Mouse (Mus musculus) heart, embryonic 10.5 days (tissue): Measurements from ENCODE around the gene Pdgfb. TPM values are rescaled to one million over a fixed set of nuclear protein-coding genes. Genes with fewer than 3 reads are reported as not detected.
A peak's percentile ranks its signal among the peaks of the same experiment; 100 is the strongest.

Experiments
- DNase-seq: peaks from one replicate; pipeline ENCODE4 v3.0.0-alpha.2; 2017; ENCODE audit warnings: low spot score
- H3K27ac ChIP-seq: fragments of 300-500 bp; sonication (generic); 2 replicates; pipeline ENCODE4 v1.5.1; 2016; ENCODE audit warnings: mild to moderate bottlenecking
- H3K27me3 ChIP-seq: fragments of 300-500 bp; sonication (generic); 2 replicates; pipeline ENCODE4 v1.6.1; 2016; ENCODE audit warnings: mild to moderate bottlenecking; ENCODE audit not compliant: poor library complexity, insufficient read depth, severe bottlenecking
- H3K36me3 ChIP-seq: fragments of 300-500 bp; sonication (generic); 2 replicates; pipeline ENCODE4 v1.6.1; 2016; ENCODE audit warnings: mild to moderate bottlenecking, moderate library complexity
- H3K4me1 ChIP-seq: fragments of 300-500 bp; sonication (generic); 2 replicates; pipeline ENCODE4 v1.6.1; 2016; ENCODE audit warnings: mild to moderate bottlenecking
- H3K4me3 ChIP-seq: fragments of 300-500 bp; sonication (generic); 2 replicates; pipeline ENCODE4 v1.5.1; 2016; ENCODE audit warnings: mild to moderate bottlenecking, moderate library complexity
- H3K9me3 ChIP-seq: fragments of 300-500 bp; sonication (generic); 2 replicates; pipeline ENCODE4 v1.6.1; 2016; ENCODE audit warnings: mild to moderate bottlenecking, moderate library complexity
- WGBS: fragments of 180-500 bp; shearing (Covaris S2); methylation state at CpG from one replicate; pipeline ENCODE4 v1.1.7; 2016; 5-methylcytosine and 5-hydroxymethylcytosine counted together
- polyA plus RNA-seq: library from polyadenylated mRNA; unstranded; fragments of >200 nt; fragmentation: Nextera tagmentation; extraction: Ambion mirVana; gene quantifications from 2 replicates; pipeline ENCODE4 v1.2.1, GENCODE M21; 2016

Pdgfb gene
- polyA plus RNA-seq, 1 experiment from 2014 or later, result 1.9 TPM

- 0 out of 2 replicates have a peak, but pooled peaks cover 3% of the 10 kb centered on the region for H3K27me3 ChIP-seq
- H3K4me3 ChIP-seq, result no peak overlapping the region
- 54% methylated on average over 4 of the region's 4 CpGs for WGBS
- DNase-seq, result no peak
- 0 out of 2 replicates have a peak, but pooled peaks cover 3% of the 10 kb centered on the region for H3K9me3 ChIP-seq
- H3K36me3 ChIP-seq, result no peaks in the 10 kb centered on the region
- peaks cover 57% of the 10 kb centered on the region for H3K4me1 ChIP-seq
- no peak overlapping the region for H3K27ac ChIP-seq
Observed at GRCm38 (mm10) chr15:80050093-80050492, 35.3 kb upstream of the Pdgfb start.

GRCm38 (mm10) chr15:80047973-80048372 lies 33.2 kb upstream of the Pdgfb start:
- Histone ChIP-seq H3K27ac (0 out of 2 replicates have a peak overlapping the region, but pooled peaks have one; percentile 52), H3K27me3 (0 out of 2 replicates have a peak, but pooled peaks cover 3% of the 10 kb centered on the region), H3K4me1 (peaks cover 42% of the 10 kb centered on the region), H3K36me3 (no peaks in the 10 kb centered on the region), H3K4me3 (0 out of 2 replicates have a peak overlapping the region, but pooled peaks have one; percentile 8), H3K9me3 (0 out of 2 replicates have a peak, but pooled peaks cover 3% of the 10 kb centered on the region)
- no peak for DNase-seq
- WGBS, result 9% methylated on average over 5 of the region's 5 CpGs

- Histone ChIP-seq H3K27me3 (0 out of 2 replicates have a peak, but pooled peaks cover 3% of the 10 kb centered on the region), H3K4me3 (no peak overlapping the region), H3K4me1 (peaks cover 39% of the 10 kb centered on the region), H3K36me3 (no peaks in the 10 kb centered on the region), H3K9me3 (0 out of 2 replicates have a peak, but pooled peaks cover 3% of the 10 kb centered on the region), H3K27ac (no peak overlapping the region)
- WGBS, result 61% methylated on average over 2 of the region's 2 CpGs
- DNase-seq, result no peak
Observed at GRCm38 (mm10) chr15:80047242-80047641, 32.5 kb upstream of the Pdgfb start.

- Histone ChIP-seq H3K4me3 (no peak overlapping the region), H3K4me1 (peaks cover 29% of the 10 kb centered on the region), H3K36me3 (no peaks in the 10 kb centered on the region), H3K27me3 (0 out of 2 replicates have a peak, but pooled peaks cover 3% of the 10 kb centered on the region), H3K27ac (no peak overlapping the region), H3K9me3 (0 out of 2 replicates have a peak, but pooled peaks cover 3% of the 10 kb centered on the region)
- no peak for DNase-seq
- 95% methylated on average over 2 of the region's 2 CpGs for WGBS
Observed at GRCm38 (mm10) chr15:80045749-80046148, 31.0 kb upstream of the Pdgfb start.

- H3K27me3 ChIP-seq, result no peaks in the 10 kb centered on the region
- DNase-seq, result no peak
- H3K36me3 ChIP-seq, result no peaks in the 10 kb centered on the region
- 0 out of 2 replicates have a peak, but pooled peaks cover 3% of the 10 kb centered on the region for H3K9me3 ChIP-seq
- H3K27ac ChIP-seq, result no peak overlapping the region
- 86% methylated on average over 10 of the region's 10 CpGs for WGBS
- H3K4me1 ChIP-seq, result peaks cover 22% of the 10 kb centered on the region
- no peak overlapping the region for H3K4me3 ChIP-seq
Observed at GRCm38 (mm10) chr15:80044249-80044648, 29.5 kb upstream of the Pdgfb start.

- 0 out of 2 replicates have a peak, but pooled peaks cover 3% of the 10 kb centered on the region for H3K9me3 ChIP-seq
- no peak overlapping the region for H3K4me3 ChIP-seq
- H3K36me3 ChIP-seq, result no peaks in the 10 kb centered on the region
- DNase-seq, result no peak
- peaks cover under 1% of the 10 kb centered on the region for H3K4me1 ChIP-seq
- H3K27me3 ChIP-seq, result no peaks in the 10 kb centered on the region
- WGBS, result 75% methylated on average over 4 of the region's 4 CpGs
- no peak overlapping the region for H3K27ac ChIP-seq
Observed at GRCm38 (mm10) chr15:80042152-80042551, 27.4 kb upstream of the Pdgfb start.

- H3K27ac ChIP-seq, result no peak overlapping the region
- WGBS, result 94% methylated on average over 2 of the region's 2 CpGs
Observed at GRCm38 (mm10) chr15:80038110-80038391, 23.3 kb upstream of the Pdgfb start.

GRCm38 (mm10) chr15:80037255-80038109 lies 22.7 kb upstream of the Pdgfb start:
- H3K4me1 ChIP-seq, result peaks cover 9% of the 10 kb centered on the region
- no peak for DNase-seq
- H3K9me3 ChIP-seq, result no peaks in the 10 kb centered on the region
- no peak overlapping the region for H3K4me3 ChIP-seq
- H3K36me3 ChIP-seq, result no peaks in the 10 kb centered on the region
- no peak overlapping the region for H3K27ac ChIP-seq
- H3K27me3 ChIP-seq, result no peaks in the 10 kb centered on the region
- 70% methylated on average over 11 of the region's 11 CpGs for WGBS

More at GRCm38 (mm10) chr15:80038110-80038391, 23.3 kb upstream of the Pdgfb start:
- DNase-seq, result no peak
- Histone ChIP-seq H3K4me3 (no peak overlapping the region), H3K27me3 (no peaks in the 10 kb centered on the region), H3K9me3 (no peaks in the 10 kb centered on the region), H3K4me1 (peaks cover 9% of the 10 kb centered on the region), H3K36me3 (no peaks in the 10 kb centered on the region)

GRCm38 (mm10) chr15:80035341-80035885 lies 20.6 kb upstream of the Pdgfb start:
- no peak overlapping the region for H3K27ac ChIP-seq
- H3K4me1 ChIP-seq, result peaks cover 9% of the 10 kb centered on the region
- H3K27me3 ChIP-seq, result no peaks in the 10 kb centered on the region
- H3K9me3 ChIP-seq, result no peaks in the 10 kb centered on the region
- no peaks in the 10 kb centered on the region for H3K36me3 ChIP-seq
- no peak for DNase-seq
- WGBS, result 84% methylated on average over 6 of the region's 6 CpGs
- no peak overlapping the region for H3K4me3 ChIP-seq

- Histone ChIP-seq H3K9me3 (no peaks in the 10 kb centered on the region), H3K27ac (no peak overlapping the region), H3K4me1 (peaks cover 9% of the 10 kb centered on the region), H3K36me3 (no peaks in the 10 kb centered on the region), H3K27me3 (no peaks in the 10 kb centered on the region), H3K4me3 (no peak overlapping the region)
- no peak for DNase-seq
Observed at GRCm38 (mm10) chr15:80034913-80035312, 20.1 kb upstream of the Pdgfb start.

GRCm38 (mm10) chr15:80034366-80034765 lies 19.6 kb upstream of the Pdgfb start:
- H3K27ac ChIP-seq, result no peak overlapping the region
- no peak for DNase-seq
- H3K4me3 ChIP-seq, result no peak overlapping the region
- peaks cover 9% of the 10 kb centered on the region for H3K4me1 ChIP-seq
- H3K9me3 ChIP-seq, result no peaks in the 10 kb centered on the region
- no peaks in the 10 kb centered on the region for H3K36me3 ChIP-seq
- H3K27me3 ChIP-seq, result no peaks in the 10 kb centered on the region
- WGBS, result 67% methylated on average over 7 of the region's 7 CpGs

- Histone ChIP-seq H3K27me3 (no peaks in the 10 kb centered on the region), H3K27ac (no peak overlapping the region), H3K4me3 (no peak overlapping the region), H3K9me3 (no peaks in the 10 kb centered on the region), H3K36me3 (no peaks in the 10 kb centered on the region), H3K4me1 (peaks cover 25% of the 10 kb centered on the region)
- DNase-seq, result no peak
- 81% methylated on average over 4 of the region's 4 CpGs for WGBS
Observed at GRCm38 (mm10) chr15:80031133-80031532, 16.4 kb upstream of the Pdgfb start.

GRCm38 (mm10) chr15:80030399-80030798 lies 15.6 kb upstream of the Pdgfb start:
- Histone ChIP-seq H3K27me3 (no peaks in the 10 kb centered on the region), H3K36me3 (no peaks in the 10 kb centered on the region), H3K27ac (no peak overlapping the region), H3K4me3 (no peak overlapping the region), H3K9me3 (no peaks in the 10 kb centered on the region), H3K4me1 (peaks cover 33% of the 10 kb centered on the region)
- 86% methylated on average over 10 of the region's 10 CpGs for WGBS
- no peak for DNase-seq
